Mouse (Mus musculus) kidney, postnatal 14 days (tissue): ENCODE results near the gene Fgfr2.

Source experiments
- DNase-seq: peaks from one replicate; pipeline ENCODE4 v3.0.0; 2022; ENCODE audit warnings: mixed read lengths

The Fgfr2 gene

DNA sequence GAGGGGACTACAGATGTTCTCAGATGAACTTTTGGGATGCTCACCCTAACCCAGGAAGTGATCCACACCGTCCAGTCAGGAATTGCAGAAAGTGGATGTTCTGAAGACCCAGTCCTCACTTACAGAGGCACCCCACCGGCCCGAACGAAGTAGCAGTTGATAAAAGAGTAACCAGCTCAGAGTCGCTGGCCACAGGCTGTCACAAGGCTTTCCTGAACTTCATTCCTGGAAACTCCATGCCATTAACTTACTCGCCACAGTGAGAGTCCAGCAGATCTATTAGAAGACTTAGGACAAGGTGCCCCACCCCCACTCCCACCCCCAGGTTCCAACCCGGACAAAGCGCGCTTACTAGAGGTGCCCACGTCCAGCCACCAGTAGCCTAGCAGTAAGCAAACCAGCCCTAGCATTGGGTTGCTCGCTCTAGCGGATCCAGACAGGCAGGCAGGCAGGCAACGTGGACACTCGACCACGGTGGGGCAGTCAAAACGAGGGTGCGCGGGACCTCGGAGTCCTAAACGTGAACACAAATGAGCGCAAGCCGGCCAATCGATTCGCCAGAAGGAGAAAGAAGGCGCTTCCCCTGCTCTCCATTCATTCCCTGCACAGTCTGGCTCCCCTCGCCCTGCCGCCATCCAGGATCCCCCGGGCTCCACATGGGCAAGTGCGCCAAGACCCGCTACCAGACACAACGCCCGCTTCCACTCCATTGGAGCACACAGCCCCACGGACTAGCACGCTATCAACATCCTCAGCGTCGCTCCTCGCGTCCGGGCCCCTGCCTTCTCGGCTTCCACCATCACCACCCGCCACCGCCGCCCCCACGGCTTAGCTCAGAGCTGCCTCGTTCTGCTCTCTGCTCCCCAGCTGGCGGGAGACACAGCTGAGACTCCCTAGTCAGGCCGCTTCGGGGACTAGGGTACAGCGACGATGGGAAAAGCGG lies 807.7 kb downstream of the Fgfr2 start:
- peak; percentile 86 for DNase-seq

- peak; percentile 31 for DNase-seq
These were observed 810.8 kb downstream of the Fgfr2 start for GRCm38 (mm10) chr7:132312396-132312795.

- DNase-seq = no peak
These were observed 814.5 kb downstream of the Fgfr2 start for GRCm38 (mm10) chr7:132308537-132309191.

DNA sequence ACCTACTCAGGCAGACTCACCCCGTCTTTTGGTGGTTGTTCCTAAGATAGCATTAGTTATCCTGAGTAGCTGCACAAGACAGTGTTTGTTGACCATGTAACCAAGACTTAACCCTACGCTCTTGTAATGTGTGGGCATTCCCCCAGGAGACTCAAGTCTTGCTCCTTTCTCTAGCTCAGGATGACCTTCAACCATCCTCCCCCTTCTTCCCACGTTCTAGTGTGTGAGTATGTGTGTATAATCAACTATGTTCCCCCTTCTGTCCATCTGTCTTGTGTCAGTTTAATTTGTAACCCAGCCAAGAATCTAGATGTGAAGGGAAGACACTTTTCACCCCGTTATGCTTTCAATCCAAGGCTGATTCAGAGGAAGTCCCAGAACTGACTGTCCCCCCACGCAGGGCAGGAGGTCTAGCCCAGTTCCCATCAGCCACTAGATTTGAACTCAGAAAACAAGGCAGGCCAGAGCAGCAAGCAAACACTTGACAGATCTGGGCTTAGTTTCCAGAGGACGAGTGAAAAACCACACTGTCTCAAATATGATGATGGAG lies 815.4 kb downstream of the Fgfr2 start:
- peak; percentile 74 for DNase-seq

DNA sequence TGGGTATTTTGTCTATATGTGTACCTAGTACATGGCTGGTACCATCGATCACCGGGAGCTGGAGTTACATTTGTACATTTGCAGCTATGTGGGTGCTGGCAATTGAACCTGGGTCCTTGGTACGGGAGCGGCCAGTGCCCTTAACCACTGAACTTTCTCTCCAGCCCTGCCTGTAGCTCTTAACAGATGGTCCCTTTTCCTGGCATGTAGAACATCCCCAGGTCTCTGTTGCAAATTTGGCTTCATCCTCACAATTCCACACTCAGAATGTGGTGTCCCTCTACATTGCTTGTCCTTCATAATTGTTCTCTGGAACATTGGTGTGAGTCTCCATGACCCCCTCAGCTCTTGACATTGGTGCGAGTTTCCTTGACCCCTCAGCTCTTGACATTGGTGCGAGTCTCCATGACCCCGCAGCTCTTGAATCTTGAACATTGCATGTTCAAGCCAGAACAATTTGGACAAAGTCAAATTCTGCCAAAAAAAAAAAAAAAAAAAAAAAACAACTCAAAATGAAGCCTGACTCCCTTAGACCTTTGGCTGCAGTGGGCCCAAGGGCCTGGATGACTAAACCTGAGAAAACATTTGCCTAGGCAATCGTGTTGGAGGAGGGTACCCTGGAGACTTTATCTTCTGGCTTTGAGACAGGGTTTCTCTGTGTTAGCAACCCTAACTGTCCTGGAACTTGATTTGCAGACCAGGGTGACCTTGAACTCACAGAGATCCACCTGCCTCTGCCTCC lies 816.3 kb downstream of the Fgfr2 start:
- no peak for DNase-seq

DNA sequence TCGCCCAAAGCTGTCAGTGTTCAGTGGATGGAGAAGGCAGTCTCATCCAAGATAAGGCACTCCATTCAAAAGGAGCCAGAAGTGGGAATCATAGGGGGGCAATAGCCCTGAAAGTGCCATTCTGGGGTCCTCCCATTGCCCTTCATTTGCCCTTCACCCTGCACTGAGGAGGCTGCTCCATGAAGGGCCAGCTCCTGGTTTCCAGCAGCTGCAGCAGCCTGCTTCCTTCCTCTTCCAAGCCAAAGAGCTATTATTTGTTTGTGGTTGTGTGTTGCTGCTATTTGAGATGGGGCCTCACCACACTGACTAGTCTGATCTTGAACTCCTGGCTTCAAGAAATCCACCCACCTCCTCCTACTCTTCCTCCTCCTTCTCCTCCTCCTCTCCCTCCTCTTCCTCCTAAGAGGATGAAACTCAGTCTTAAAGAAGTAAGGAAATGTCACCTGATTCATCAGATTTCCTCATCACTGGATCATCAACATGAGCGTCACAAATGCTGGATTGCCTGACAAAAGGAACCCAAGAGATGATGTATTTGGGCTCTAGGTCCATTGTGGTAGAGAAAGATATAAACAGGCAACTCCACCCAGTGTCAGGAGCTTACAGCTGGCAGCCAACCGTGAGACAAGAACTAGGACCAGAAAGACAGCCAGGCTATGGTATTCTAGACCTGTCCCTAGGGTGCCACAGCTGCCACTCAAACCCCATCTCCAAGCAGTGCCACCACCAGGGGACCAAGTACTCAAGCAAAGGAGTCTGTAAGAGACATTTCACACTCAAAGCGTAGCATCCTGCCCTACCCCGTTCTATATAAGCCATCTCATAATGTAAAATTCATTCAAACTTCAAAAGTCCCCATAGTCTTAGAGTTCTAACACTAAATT lies 817.4 kb downstream of the Fgfr2 start:
- no peak for DNase-seq

GRCm38 (mm10) chr7:132304424-132305085 lies 818.6 kb downstream of the Fgfr2 start:
- no peak for DNase-seq

DNA sequence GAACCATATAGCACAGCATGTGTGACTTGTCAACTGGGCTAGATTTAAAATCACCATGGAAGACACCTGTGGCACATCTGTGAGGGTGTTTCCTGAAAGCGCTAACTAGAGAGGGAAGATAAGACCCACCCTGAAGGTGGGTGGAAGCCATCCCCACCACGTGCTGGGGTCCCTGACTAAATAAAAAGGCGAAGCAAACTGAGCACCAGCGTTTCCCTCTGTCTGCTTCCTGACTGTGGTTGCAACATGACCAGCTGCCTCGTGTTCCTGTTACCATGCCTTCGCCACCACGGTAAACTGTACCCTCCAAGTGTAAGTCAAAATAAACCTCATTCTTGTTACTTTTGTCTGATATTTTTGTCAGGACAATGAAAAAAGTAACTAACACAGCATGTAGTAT lies 819.2 kb downstream of the Fgfr2 start:
- no peak for DNase-seq

GRCm38 (mm10) chr7:132302508-132303241 lies 820.5 kb downstream of the Fgfr2 start:
- peak; percentile 51 for DNase-seq

GRCm38 (mm10) chr7:132299661-132300210 lies 823.4 kb downstream of the Fgfr2 start:
- peak; percentile 76 for DNase-seq

GRCm38 (mm10) chr7:132298412-132298990 lies 824.6 kb downstream of the Fgfr2 start:
- DNase-seq = no peak

DNA sequence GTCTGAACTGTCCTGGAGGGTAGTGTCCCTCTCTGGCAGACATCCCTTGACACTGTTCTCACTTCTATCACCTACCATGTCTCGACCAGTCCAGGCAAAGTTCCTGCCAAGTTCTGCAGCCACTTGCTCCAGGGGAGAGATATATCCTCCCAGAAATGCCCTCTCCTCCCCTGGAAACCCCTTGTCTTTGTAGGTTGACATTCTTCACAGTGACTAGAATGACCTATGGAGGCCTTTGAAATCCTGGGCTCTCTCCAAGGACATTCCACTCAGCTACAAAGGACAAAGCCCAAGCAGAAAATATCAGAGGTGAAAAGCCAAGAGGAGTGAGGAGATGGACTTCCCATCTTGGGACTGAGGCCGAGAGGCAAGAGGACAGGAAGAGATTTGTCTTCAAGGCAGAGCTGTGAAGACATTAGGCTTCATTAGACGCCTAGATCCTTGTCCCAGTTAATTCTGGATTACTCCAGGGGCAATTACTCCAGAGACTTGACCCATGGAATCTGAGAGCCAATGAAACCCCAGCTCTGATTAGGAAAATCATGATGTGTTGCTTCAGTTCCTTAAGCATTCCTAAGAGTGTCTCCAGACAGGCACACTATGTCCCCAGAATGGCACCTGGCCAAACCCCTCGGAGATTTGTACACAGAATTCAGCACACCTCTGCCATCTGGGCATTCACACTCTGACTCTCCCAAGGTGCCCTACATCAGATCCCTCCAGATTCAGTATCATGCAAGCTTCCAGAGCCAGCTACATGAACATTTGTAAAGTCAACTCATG lies 826.3 kb downstream of the Fgfr2 start:
- peak; percentile 79 for DNase-seq

GRCm38 (mm10) chr7:132296132-132296531 lies 827.0 kb downstream of the Fgfr2 start:
- no peak for DNase-seq

GRCm38 (mm10) chr7:132287340-132287664 lies 835.8 kb downstream of the Fgfr2 start:
- DNase-seq = no peak

- DNase-seq = no peak
These were observed 836.4 kb downstream of the Fgfr2 start for GRCm38 (mm10) chr7:132286630-132287339.

GRCm38 (mm10) chr7:132284795-132285194 lies 838.4 kb downstream of the Fgfr2 start:
- no peak for DNase-seq

- no peak for DNase-seq
These were observed 839.0 kb downstream of the Fgfr2 start for GRCm38 (mm10) chr7:132284048-132284737.

- no peak for DNase-seq
These were observed 840.6 kb downstream of the Fgfr2 start for GRCm38 (mm10) chr7:132282576-132282975.
